Mouse (Mus musculus) hindbrain, embryonic 16.5 days (tissue): ENCODE results near the gene B130006D01Rik. TPM values are rescaled to one million over a fixed set of nuclear protein-coding genes. Genes with fewer than 3 reads are reported as not detected.

ENCODE experiments used
- ATAC-seq: fragments of 200-750 bp; cut with Nextera tagmentation; 2 replicates; pipeline ENCODE4 v1.8.0; 2017; ENCODE audit warnings: moderate TSS enrichment, moderate library complexity
- H3K27ac ChIP-seq: fragments of 300-500 bp; sonication (generic); 2 replicates; pipeline ENCODE4 v1.5.1; 2014; ENCODE audit warnings: low read depth, mild to moderate bottlenecking, control low read depth, low read length, moderate library complexity
- H3K27me3 ChIP-seq: fragments of 300-500 bp; sonication (generic); replicated peaks from 2 replicates; pipeline ENCODE4 v1.6.1; 2014; ENCODE audit warnings: low read length; ENCODE audit not compliant: control insufficient read depth, insufficient read depth
- H3K36me3 ChIP-seq: fragments of 300-500 bp; sonication (generic); 2 replicates; pipeline ENCODE4 v1.6.1; 2014; ENCODE audit warnings: mild to moderate bottlenecking, low read length, moderate library complexity, mixed read lengths; ENCODE audit not compliant: control insufficient read depth, insufficient read depth
- H3K4me1 ChIP-seq: fragments of 300-500 bp; sonication (generic); 2 replicates; pipeline ENCODE4 v1.6.1; 2014; ENCODE audit warnings: low read depth, low read length; ENCODE audit not compliant: control insufficient read depth, insufficient read depth
- H3K4me2 ChIP-seq: fragments of 300-500 bp; sonication (generic); 2 replicates; pipeline ENCODE4 v1.6.1; 2014; ENCODE audit warnings: mild to moderate bottlenecking, low read length, control low read depth, moderate library complexity
- H3K4me3 ChIP-seq: fragments of 300-500 bp; sonication (generic); 2 replicates; pipeline ENCODE4 v1.5.1; 2014; ENCODE audit warnings: mild to moderate bottlenecking, low read length, control low read depth, moderate library complexity
- H3K9ac ChIP-seq: fragments of 300-500 bp; sonication (generic); 2 replicates; pipeline ENCODE4 v1.6.1; 2014; ENCODE audit warnings: low read depth, mild to moderate bottlenecking, control low read depth, low read length, moderate library complexity
- H3K9me3 ChIP-seq: fragments of 300-500 bp; sonication (generic); 2 replicates; pipeline ENCODE4 v1.6.1; 2014; ENCODE audit warnings: mild to moderate bottlenecking, low read length, moderate library complexity; ENCODE audit not compliant: control insufficient read depth
- WGBS: fragments of 180-500 bp; shearing (Covaris S2); extraction: QIAGEN DNeasy Blood & Tissue Kit; methylation state at CpG from one replicate; pipeline ENCODE4 v1.1.7; 2014; 5-methylcytosine and 5-hydroxymethylcytosine counted together
- polyA plus RNA-seq: library from polyadenylated mRNA; unstranded; fragments of >200 nt; fragmentation: Nextera tagmentation; extraction: Ambion mirVana; gene quantifications from 2 replicates; pipeline ENCODE4 v1.2.1, GENCODE M21; 2015

The B130006D01Rik gene
- polyA plus RNA-seq, 1 experiment from 2014 or later: 0.95 TPM

- ATAC-seq: no peak
- 89% methylated on average over 5 of the region's 5 CpGs for WGBS
- Histone ChIP-seq H3K4me1 (no peaks in the 10 kb centered on the region), H3K9ac (no peak overlapping the region), H3K9me3 (no peaks in the 10 kb centered on the region), H3K4me2 (no peak overlapping the region), H3K27me3 (no peaks in the 10 kb centered on the region), H3K36me3 (peaks cover 5% of the 10 kb centered on the region; the same call in 1 of the 2 replicates), H3K4me3 (no peak overlapping the region), H3K27ac (no peak overlapping the region)
These were observed 37.1 kb downstream of the B130006D01Rik start for GRCm38 (mm10) chr11:95760521-95760920.

- 84% methylated on average over 4 of the region's 4 CpGs for WGBS
- Histone ChIP-seq H3K36me3 (peaks cover 5% of the 10 kb centered on the region; the same call in 1 of the 2 replicates), H3K27me3 (no peaks in the 10 kb centered on the region), H3K27ac (no peak overlapping the region), H3K9ac (no peak overlapping the region), H3K4me2 (no peak overlapping the region), H3K4me3 (no peak overlapping the region), H3K9me3 (no peaks in the 10 kb centered on the region), H3K4me1 (no peaks in the 10 kb centered on the region)
- ATAC-seq: no peak
These were observed 39.6 kb downstream of the B130006D01Rik start for GRCm38 (mm10) chr11:95762996-95763395.

- Histone ChIP-seq H3K27ac (no peak overlapping the region), H3K4me1 (no peaks in the 10 kb centered on the region), H3K4me3 (no peak overlapping the region), H3K9ac (no peak overlapping the region), H3K36me3 (peaks cover 4% of the 10 kb centered on the region; the same call in 1 of the 2 replicates), H3K9me3 (no peaks in the 10 kb centered on the region), H3K27me3 (no peaks in the 10 kb centered on the region), H3K4me2 (no peak overlapping the region)
- 60% methylated on average over 8 of the region's 8 CpGs for WGBS
- ATAC-seq: no peak
These were observed 41.4 kb downstream of the B130006D01Rik start for GRCm38 (mm10) chr11:95764806-95765205.

DNA sequence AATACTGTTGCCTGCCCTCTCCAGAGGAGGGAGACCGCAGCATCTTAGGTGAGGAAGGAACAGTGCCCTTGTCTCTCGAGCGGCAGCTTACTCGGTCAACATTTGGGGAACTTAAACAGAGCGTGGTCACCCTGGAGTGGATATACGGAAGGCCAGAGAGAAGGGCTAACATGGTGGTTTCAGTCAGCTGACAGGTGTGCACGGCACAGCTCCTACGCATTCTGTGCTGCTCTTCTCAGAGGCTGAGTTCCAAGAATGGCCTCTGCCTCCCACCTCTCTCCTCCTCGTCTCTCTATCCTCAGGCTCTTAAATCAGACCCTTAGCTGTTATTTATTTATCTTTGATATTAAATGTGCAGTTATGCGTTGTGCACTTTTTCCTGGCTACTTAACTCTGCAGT lies 41.9 kb downstream of the B130006D01Rik start:
- Histone ChIP-seq H3K9me3 (no peaks in the 10 kb centered on the region), H3K9ac (no peak overlapping the region), H3K4me3 (no peak overlapping the region), H3K27me3 (no peaks in the 10 kb centered on the region), H3K4me1 (no peaks in the 10 kb centered on the region), H3K36me3 (peaks cover 2% of the 10 kb centered on the region; the same call in 1 of the 2 replicates), H3K27ac (no peak overlapping the region), H3K4me2 (no peak overlapping the region)
- WGBS: 89% methylated on average over 10 of the region's 10 CpGs
- ATAC-seq: no peak

DNA sequence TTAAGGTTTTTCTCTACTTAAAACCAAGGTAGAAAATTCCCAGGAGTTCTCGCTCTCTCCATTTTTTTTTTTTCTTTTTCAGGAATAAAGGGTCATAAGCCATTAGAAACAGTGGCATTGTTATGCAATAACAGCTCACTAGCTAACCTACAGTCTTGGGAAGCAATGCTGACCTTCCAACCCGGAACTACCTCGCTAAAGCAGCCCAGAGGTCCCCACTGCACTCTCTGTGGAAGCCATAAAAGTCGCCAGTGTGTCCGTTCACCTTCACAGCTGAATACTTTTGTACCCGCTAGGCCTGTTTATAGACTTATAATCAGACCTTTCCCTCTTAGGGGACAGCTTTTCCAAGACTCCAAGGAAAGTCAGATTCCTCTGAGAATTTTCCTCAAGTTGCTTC lies 44.9 kb downstream of the B130006D01Rik start:
- no peak for ATAC-seq
- WGBS: 83% methylated on average over 6 of the region's 6 CpGs
- no peak overlapping the region for H3K27ac ChIP-seq
- no peaks in the 10 kb centered on the region for H3K27me3 ChIP-seq
- H3K4me1 ChIP-seq: no peaks in the 10 kb centered on the region
- no peak overlapping the region for H3K9ac ChIP-seq
- H3K9me3 ChIP-seq: no peaks in the 10 kb centered on the region
- H3K4me3 ChIP-seq: no peak overlapping the region
- H3K4me2 ChIP-seq: no peak overlapping the region
- peaks cover 2% of the 10 kb centered on the region; the same call in 1 of the 2 replicates for H3K36me3 ChIP-seq

- no peak overlapping the region for H3K4me2 ChIP-seq
- H3K27me3 ChIP-seq: no peaks in the 10 kb centered on the region
- ATAC-seq: no peak
- 85% methylated on average over 10 of the region's 10 CpGs for WGBS
- no peak overlapping the region for H3K9ac ChIP-seq
- no peaks in the 10 kb centered on the region for H3K4me1 ChIP-seq
- H3K27ac ChIP-seq: no peak overlapping the region
- H3K9me3 ChIP-seq: no peaks in the 10 kb centered on the region
- no peak overlapping the region for H3K4me3 ChIP-seq
- H3K36me3 ChIP-seq: no peaks in the 10 kb centered on the region
These were observed 45.8 kb downstream of the B130006D01Rik start for GRCm38 (mm10) chr11:95769208-95769607.

- H3K4me2 ChIP-seq: no peak overlapping the region
- ATAC-seq: no peak
- no peaks in the 10 kb centered on the region for H3K9me3 ChIP-seq
- H3K4me3 ChIP-seq: no peak overlapping the region
- no peak overlapping the region for H3K9ac ChIP-seq
- no peak overlapping the region for H3K27ac ChIP-seq
- no peaks in the 10 kb centered on the region for H3K36me3 ChIP-seq
- no peaks in the 10 kb centered on the region for H3K4me1 ChIP-seq
- no peaks in the 10 kb centered on the region for H3K27me3 ChIP-seq
- WGBS: 64% methylated on average over 9 of the region's 9 CpGs
These were observed 47.5 kb downstream of the B130006D01Rik start for GRCm38 (mm10) chr11:95770720-95771364.

DNA sequence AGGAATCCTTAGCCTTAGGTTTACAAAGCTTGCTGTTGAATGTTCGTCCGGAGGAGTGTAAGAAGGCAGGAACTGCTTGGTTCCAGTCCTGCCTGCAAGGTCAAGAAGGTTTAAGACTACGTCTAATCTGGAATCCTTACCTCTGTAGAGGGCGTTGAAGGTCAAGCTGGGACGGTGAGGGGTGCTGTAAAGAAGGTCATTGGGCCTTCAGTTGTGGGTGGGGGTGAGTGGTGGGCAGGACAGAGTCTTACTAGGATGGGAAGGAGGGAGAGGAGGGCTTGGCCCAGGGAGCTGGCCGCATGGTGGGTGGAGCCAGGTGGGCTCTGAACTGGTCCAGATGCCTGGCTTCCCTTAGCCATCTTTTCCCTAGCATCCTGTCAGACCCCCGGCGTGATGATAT lies 48.3 kb downstream of the B130006D01Rik start:
- ATAC-seq: no peak
- 86% methylated on average over 8 of the region's 8 CpGs for WGBS
- Histone ChIP-seq H3K27ac (no peak overlapping the region), H3K4me2 (no peak overlapping the region), H3K27me3 (no peaks in the 10 kb centered on the region), H3K4me3 (no peak overlapping the region), H3K9me3 (no peaks in the 10 kb centered on the region), H3K4me1 (no peaks in the 10 kb centered on the region), H3K36me3 (no peaks in the 10 kb centered on the region), H3K9ac (no peak overlapping the region)

GRCm38 (mm10) chr11:95773264-95773663 lies 49.9 kb downstream of the B130006D01Rik start:
- 87% methylated on average over 3 of the region's 3 CpGs for WGBS

More at GRCm38 (mm10) chr11:95773264-95773663, 49.9 kb downstream of the B130006D01Rik start:
- no peaks in the 10 kb centered on the region for H3K27me3 ChIP-seq
- H3K9me3 ChIP-seq: no peaks in the 10 kb centered on the region
- H3K36me3 ChIP-seq: no peaks in the 10 kb centered on the region
- H3K4me1 ChIP-seq: no peaks in the 10 kb centered on the region
- no peak overlapping the region for H3K4me2 ChIP-seq
- H3K27ac ChIP-seq: no peak overlapping the region
- ATAC-seq: no peak
- H3K9ac ChIP-seq: no peak overlapping the region
- H3K4me3 ChIP-seq: no peak overlapping the region
